Mouse (Mus musculus): ENCODE results near the gene Msi1.
A peak's percentile ranks its signal among the peaks of the same experiment; 100 is the strongest.
"Not testable (repeated sequence)": the region's sequence is repeated elsewhere in the genome, so short reads cannot be mapped to it uniquely, and the experiment has no call there.

Msi1 gene

DNA sequence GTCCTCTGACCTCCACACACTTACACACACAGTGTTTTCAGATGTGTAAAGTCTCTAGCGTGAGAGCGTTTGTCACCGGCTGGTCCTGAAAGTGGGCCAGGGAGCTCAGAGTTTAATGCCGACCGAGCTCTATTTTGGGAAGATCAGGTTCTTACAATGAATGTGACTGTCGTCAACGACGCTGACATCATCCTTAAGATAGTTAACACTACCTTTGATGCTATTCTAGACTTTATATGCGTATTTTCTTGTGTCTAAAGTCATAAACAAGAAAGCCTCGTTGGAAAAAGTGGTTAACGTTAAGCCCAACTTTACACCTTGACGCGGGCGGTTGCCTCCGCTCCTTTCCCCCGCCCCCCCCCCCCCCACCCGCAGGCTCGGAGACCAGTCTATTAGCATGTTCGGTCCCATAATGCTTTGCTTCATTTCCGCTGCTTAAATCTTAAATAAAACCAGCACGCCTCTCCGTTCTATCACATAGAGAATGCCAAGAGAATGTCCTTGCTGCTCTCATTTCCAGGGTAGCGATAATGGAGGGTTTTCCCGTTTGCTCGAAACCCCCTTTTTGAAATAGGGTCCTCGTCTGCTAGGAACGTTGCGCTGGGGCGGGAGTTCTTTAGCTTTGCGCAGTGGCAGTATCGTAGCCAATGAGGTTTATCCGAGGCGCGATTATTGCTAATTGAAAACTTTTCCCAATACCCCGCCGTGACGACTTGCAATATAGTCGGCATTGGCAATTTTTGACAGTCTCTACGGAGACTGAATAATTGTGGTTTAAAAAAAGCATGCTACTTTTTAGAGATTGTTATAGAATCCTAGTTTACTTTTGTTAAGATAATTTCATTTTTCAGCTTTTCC, 59.7 kb downstream of the Msi1 start:
- DNase-seq (ENCODE audit: low read depth, low spot score), result no peak

DNA sequence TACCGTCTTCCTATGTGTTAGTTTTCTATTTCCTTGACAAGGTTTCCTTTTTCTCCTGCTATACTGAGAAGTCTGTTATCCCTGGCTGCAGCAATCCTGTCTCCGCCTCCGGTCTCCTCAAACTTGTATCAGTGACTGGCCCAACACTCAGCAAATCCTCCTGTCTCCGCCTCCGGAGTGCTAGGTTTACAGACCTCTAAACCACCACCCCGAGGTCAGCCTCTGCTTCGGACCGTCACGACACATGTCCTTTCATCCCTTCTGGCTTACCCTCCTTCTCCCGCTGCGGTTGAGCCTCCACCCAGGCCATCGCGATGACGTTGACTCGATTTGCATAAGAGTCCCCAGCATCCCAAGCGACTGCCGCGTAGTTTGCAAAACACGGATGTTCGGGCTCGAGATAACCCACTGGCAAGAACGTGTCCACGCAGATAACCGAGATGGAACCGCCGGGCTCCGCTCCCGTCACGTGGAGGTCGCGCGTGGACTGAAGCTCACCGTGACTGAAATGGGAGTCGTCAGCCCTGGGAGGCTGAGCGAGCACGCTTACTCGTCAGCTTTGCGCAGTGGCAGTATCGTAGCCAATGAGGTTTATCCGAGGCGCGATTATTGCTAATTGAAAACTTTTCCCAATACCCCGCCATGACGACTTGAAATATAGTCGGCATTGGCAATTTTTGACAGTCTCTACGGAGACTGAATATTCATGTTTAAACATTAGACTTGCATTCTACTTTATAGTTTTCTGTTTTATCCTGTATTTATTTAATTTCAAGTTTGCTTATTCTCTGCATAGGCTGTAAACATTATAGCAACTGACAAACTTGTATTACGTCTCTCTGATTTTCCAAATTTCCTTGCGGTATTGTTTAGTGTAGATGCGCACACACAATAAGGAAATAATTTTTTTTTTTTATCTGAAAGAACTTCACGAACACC, 60.6 kb downstream of the Msi1 start:
- DNase-seq (ENCODE audit: low read depth, low spot score), result peak; percentile 92

DNA sequence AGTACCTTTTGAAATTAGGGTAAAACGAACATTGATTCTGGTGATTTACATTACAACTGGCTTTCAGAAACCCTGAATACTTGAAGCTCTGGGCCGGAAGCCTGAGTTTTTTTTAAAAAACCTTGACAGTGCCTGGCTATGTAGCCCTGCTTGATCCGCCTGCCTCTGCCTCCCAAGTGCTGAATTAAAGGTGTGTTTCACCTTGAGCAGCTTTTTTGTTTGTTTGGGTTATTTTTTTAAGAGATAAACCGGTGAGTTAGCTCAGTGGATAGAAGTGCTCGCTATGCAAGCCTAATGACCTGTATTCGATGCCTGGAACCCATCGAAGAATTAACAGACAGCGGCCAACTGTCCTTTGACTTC, 61.2 kb downstream of the Msi1 start:
- DNase-seq (ENCODE audit: low read depth, low spot score), result no peak

- no peak for DNase-seq (ENCODE audit: low read depth, low spot score)
These were observed 61.7 kb downstream of the Msi1 start for GRCm38 (mm10) chr5:115491076-115491475.

DNA sequence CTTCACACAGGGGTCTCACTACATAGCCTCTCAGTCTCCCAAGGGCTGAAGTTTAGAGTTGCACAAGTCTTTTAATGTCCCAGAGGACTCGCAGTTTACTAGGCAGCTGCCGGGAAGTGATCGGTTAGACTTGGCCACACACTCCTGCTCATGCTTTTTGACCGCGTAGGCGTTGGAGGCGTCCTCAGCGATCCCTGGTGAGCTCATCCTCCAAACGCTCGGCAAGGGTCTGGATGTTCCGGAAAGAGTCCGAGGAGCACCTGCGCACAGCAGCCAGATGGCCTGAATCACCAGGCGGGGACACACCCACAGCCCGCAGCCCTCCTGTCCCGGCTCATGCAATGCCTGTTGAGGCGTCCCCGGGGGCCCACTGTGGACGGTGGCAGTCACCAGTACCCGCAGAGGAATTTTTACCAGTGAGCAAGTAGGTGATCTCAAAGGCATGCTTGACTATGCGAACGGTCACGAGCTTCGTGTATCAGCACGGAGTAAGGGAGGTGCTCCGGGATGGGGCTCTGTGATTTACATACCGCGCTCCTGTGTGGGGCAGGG, 62.4 kb downstream of the Msi1 start:
- DNase-seq (ENCODE audit: low read depth, low spot score), result no peak

DNA sequence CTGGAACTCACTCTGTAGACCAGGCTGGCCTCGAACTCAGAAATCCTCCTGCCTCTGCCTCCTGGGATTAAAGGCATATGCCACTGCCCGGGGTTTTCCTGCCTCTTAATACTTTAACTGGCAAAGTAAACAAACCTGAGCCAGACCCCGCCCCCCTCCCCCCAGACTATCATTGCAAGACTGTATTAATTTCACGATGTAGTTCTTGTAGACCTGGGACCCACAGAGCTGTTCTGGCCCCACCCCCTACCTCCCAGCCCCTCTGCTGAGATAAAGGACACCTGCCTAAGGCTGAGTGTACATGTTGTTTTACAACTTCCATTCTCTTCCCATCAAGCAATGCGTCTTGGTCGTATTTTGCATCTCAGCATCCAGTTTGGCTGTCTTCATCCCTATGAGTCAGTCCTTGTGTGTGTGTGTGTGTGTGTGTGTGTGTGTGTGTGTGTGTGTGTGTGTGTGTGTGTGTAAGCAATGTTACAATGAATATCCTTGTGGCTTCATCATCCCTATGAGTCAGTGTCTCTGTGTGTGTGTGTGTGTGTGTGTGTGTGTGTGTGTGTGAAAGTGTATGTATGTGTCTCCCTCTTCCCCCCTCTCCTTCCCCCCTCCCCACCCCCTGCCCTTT, 63.4 kb downstream of the Msi1 start:
- no peak for DNase-seq (ENCODE audit: low read depth, low spot score)

- DNase-seq (ENCODE audit: low read depth, low spot score), result no peak
These were observed 64.0 kb downstream of the Msi1 start for GRCm38 (mm10) chr5:115493441-115493840.

DNA sequence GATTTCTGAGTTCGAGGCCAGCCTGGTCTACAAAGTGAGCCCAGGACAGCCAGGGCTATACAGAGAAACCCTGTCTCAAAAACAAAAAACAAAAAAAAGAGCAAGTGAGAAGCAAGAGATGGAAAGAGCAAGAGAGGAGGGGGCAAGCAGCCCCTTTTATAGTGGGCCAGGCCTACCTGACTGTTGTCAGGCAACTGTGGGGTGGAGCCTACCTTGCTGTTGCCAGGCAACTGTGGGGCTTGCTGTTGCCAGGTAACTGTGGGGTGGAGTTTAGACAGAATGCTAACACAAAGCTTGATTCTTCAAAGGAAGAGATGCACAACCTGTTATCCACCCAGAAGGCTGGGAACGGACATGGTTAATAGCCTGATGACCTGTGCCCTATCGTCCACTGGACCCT, 66.2 kb downstream of the Msi1 start:
- not testable (repeated sequence) for DNase-seq (ENCODE audit: low read depth, low spot score)

- no peak for DNase-seq (ENCODE audit: low read depth, low spot score)
These were observed 67.6 kb downstream of the Msi1 start for GRCm38 (mm10) chr5:115497033-115497432.

DNA sequence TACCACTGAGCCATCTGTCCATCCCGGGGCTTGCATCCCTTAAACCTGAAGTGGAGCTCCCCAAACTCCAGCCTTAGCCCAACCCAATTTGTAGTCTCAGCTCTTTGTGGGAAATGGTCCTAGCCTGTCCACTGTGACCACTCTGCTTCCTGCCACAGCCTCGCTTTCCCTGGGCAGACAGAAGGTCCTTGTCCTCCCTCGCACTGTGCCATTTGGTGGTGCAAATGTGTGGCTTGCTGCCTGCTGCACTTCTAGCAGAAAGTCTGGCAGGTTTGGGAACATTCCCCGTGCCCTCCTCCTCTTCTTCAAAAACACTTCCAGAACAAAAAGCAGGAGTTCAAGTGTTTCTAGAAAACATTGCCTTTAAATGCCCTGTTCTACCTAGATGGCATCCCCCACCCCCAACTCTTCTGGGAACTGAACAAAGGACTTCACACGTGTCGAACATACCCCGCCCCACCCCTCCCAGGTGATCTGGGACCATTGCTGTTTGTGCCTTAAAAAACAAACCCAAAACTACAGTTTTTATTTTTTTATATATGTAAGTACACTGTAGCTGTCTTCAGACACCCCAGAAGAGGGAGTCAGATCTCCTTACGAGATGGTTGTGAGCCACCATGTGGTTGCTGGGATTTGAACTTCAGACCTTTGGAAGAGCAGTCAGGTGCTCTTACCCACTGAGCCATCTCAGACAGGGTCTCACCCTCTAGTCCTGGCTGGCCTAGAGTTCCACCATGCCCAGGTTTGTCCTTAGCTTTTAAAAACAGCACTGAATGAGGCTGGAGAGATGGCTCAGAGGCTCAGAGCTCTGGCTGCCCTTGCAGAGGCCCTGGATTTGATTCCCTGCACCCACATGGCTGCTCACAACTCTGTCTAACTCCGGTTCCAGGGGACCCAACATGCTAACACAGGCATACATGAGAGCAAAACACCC, 69.2 kb downstream of the Msi1 start:
- DNase-seq (ENCODE audit: low read depth, low spot score), result no peak

DNA sequence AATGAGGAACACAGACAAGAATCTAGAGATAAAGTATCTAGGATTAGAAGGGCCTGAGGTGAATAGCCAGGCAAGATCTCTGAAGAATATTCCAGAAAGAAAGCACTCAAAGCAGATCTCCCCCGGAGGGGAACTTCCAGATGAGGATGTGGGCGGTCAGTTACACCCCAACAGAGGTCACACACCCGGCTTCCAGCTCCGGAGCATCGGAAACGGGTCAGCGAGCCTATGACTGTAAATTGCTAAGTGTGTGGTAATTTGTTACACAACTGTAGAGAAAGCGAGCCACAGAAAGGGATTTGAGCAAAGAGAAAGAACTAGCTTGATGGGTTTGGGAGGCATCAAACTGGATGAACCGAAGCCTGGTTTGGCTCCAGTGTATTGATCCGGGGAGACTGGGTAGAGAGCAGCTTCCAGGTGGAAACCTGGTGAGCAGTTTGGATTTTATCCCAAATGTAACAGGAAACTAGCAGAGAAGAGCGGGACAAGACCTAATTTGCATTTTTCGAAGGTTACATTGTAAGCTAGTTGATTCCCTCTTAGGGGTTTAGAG, 71.1 kb downstream of the Msi1 start:
- no peak for DNase-seq (ENCODE audit: low read depth, low spot score)

DNA sequence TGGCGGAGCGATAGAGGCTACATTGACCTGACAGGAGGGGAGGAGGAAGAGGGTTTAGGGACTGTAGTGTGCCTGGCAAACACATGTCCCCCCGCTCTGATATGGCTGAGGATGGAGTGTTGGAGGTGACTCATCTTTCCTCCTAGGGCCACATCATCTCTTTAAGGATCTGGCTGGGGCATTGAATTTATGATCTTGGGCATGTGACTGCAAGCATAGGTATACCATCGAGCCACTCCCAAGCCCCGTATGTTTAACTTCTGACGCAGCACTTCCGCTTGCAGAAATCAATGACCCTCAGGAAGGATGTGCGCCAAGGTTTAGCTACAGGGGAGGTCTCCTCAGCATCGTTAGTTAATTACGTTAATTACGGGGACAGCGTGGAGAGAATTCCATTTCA, 73.6 kb downstream of the Msi1 start:
- DNase-seq (ENCODE audit: low read depth, low spot score), result no peak

Data from WW6 (cell line).